Mouse (Mus musculus): Measurements from ENCODE around the gene Selenop.

Gene Selenop

GRCm38 (mm10) chr15:3271216-3271615, 2.9 kb downstream of the Selenop start:
- DNase-seq = peak in 1 of 2 experiments; percentile 19

GRCm38 (mm10) chr15:3273191-3273590, 4.8 kb downstream of the Selenop start:
- DNase-seq = no peak

GRCm38 (mm10) chr15:3277391-3277790, 9.0 kb downstream of the Selenop start:
- DNase-seq = no peak

- DNase-seq = no peak
Measured at GRCm38 (mm10) chr15:3279242-3279641, 10.9 kb downstream of the Selenop start.

- DNase-seq = no peak
Measured at GRCm38 (mm10) chr15:3281216-3281615, 12.9 kb downstream of the Selenop start.

GRCm38 (mm10) chr15:3281737-3282136, 13.4 kb downstream of the Selenop start:
- DNase-seq = no peak

GRCm38 (mm10) chr15:3286032-3286431, 17.7 kb downstream of the Selenop start:
- DNase-seq = no peak

GRCm38 (mm10) chr15:3290435-3290834, 22.1 kb downstream of the Selenop start:
- no peak for DNase-seq

- DNase-seq = no peak
Measured at GRCm38 (mm10) chr15:3293477-3293876, 25.1 kb downstream of the Selenop start.

GRCm38 (mm10) chr15:3295986-3296385, 27.6 kb downstream of the Selenop start:
- no peak for DNase-seq

- DNase-seq = no peak
Measured at GRCm38 (mm10) chr15:3297615-3298014, 29.3 kb downstream of the Selenop start.

- DNase-seq = no peak
Measured at GRCm38 (mm10) chr15:3300361-3301100, 32.2 kb downstream of the Selenop start.

GRCm38 (mm10) chr15:3303426-3303825, 35.1 kb downstream of the Selenop start, which contains the start of gene Ccdc152:
Gene Ccdc152 (minus strand): TSS chr15:3303526.
- no peak for DNase-seq

GRCm38 (mm10) chr15:3309856-3310255, 41.5 kb downstream of the Selenop start:
- no peak for DNase-seq

- DNase-seq = no peak
Measured at GRCm38 (mm10) chr15:3312937-3313336, 44.6 kb downstream of the Selenop start.

GRCm38 (mm10) chr15:3316617-3317016, 48.3 kb downstream of the Selenop start:
- no peak for DNase-seq

GRCm38 (mm10) chr15:3319929-3320328, 51.6 kb downstream of the Selenop start:
- no peak for DNase-seq

GRCm38 (mm10) chr15:3323041-3323440, 54.7 kb downstream of the Selenop start:
- no peak for DNase-seq

Measured in spleen, adult 18-20 months (tissue).